Mouse (Mus musculus) MEL-GATA-1-ER (cell line): ENCODE results near the gene Gm17660.

Experiments
- DNase-seq: peaks from one replicate; pipeline ENCODE4 v3.0.0-alpha.2; 2012; ENCODE audit warnings: low read depth; ENCODE audit errors: extremely low read depth

Gm17660 gene

DNA sequence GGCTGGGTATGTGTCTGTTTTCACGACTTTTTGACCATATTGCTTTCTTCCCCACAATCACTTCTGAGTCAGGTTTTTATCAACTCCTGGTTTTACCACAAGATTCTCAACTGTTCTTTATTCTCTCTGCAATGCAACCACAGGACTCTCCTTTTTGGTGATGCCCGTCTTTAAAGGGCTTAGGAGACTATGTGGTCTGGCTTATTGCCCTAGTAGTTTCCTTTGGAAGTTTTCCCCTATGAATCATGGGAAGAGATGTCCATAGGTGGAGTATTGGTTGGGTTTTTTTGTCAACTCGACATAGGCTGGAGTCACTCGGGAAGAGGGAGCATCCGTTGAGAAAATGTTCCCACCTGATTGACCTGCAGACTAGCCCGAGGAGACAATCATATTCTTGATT, 3.3 kb upstream of the Gm17660 start:
- DNase-seq, result no peak

DNA sequence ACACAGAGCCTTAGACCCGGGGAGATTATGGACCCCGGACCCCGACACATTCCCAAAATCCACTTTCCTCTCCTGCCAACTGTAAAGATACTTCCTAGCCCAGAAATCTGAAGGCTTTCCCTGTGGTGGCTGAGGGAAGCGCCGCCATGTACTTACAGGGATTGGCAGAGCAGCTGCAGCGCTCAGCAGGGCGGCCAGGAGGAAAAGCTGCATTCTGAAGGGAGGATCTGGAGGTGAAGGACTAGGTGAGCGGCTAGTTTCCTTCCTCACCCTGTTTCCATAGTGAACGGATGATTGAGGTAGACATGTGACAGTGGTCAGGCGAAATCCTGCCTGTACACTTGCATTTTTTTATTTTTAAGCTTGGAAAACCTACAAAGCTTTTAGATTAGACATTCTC, 1.0 kb downstream of the Gm17660 start:
- DNase-seq, result no peak

GRCm38 (mm10) chr5:104074388-104074787, 3.0 kb downstream of the Gm17660 start:
- DNase-seq, result no peak

GRCm38 (mm10) chr5:104073602-104074001, 3.8 kb downstream of the Gm17660 start:
- no peak for DNase-seq

- DNase-seq, result no peak
Measured at GRCm38 (mm10) chr5:104072272-104072886, 5.0 kb downstream of the Gm17660 start.

DNA sequence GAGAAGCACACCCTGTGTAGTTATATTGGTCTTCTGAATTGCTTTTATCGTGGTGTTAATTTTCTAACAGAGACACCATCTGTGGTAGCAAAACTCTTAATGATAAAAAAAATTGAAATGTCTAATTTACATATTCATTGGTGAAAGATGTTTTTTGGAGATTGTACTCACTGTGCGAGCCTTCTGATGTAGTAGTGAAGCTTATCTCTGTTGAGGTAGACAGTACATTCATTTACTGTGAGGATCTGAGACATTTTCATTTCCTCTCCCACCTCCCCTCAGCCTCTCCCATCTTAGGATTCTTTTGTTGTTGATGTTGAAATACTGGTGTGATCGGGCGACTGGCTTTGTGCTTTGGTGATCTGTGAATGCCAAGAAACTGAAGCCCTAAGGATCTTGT, 6.4 kb downstream of the Gm17660 start:
- no peak for DNase-seq

DNA sequence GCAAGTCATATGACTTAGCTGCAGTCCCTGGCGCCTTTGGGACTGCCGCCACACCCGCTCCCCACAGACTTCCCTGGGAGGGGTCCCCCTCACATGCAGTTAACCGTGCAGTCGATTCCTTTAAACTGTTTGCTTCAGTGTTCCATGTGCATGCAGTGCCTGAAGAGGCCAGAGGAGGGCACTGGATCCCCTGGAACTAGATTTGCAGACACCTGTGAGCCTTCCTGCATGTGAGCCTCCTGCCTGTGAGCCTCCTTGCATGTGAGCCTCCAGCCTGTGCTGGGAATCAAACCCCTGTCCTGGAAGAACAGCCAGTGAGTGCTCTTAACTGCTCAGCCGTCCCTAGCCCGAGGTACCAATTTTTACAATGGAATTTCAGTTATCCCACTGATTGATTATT, 8.7 kb downstream of the Gm17660 start:
- no peak for DNase-seq

DNA sequence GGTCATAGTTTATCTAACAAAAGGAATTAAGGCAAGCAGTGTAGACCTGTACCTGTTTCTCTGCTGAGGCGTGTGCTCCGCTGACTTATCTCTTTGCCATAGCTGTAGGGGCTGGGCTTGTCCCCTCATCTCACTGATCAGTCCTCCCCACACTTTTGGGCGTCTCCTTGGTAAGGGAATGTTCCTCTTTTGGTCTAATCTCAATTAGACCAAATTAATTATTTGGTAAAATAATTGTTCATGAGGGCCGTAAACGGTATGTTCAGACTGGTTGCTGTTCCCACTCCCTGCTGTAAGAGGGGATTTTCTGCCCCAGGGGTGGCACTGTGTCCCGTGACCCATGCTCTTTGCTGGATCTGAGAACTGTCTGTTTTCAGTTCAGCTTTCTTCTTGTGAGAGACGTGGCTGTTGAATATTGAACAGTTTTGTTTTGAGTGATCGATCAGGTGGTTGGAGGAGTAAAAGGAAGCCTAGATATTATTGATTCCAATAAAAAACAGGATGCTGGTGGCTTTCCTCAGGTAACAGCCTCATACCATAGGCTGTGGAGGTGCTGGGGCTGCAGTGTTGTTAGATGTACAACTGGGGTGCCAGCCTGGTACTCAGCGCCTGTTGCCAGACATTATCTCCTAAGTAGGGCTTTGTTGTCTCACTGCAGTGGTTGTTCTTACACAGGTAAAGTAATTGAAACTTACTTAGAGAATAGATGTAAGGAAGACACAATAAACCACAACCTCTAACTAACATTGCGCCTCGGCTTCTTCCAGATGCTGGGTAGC, 14.4 kb downstream of the Gm17660 start:
- DNase-seq, result peak; percentile 58

DNA sequence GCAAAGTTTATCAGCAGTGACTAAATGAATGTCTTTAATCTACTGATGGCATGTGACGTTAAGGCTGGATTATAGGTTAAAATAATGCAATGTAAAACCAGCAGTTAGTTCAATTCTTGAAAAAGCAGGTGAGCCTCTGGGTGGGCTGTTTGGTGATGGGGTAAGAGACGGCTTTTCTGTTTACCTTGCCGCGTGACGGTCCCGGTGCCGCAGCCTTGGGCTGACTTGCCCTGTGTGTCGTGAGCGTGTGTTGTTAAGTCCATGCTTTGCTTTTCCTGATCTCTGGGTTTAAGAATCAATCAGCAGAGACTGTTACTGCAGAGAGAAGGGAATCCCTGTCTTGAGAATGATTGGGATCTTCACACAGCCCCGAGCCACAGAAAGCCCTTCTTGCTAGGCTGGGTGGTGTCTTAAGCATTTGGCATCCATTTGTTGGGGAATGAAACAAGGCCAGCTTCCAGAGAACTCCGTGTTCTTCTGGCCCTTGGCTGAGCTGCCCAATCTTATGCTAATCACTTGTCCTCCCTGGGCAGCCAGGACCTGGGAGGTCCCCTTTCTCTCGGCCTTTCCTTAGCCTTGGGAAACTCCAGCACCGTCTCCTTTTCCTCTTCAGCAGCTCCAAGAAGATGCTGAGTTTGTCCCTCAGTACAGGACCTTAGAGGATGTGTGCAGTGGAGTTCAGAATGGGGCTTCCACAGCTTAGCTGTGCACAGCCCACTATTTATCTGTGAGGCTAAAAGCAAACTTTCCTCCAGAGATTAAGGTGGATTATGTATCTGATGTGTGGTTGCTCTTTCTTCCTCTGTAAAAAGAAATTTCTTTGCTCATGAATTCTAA, 15.3 kb downstream of the Gm17660 start:
- DNase-seq, result no peak

- no peak for DNase-seq
Measured at GRCm38 (mm10) chr5:104060429-104060828, 17.0 kb downstream of the Gm17660 start.

DNA sequence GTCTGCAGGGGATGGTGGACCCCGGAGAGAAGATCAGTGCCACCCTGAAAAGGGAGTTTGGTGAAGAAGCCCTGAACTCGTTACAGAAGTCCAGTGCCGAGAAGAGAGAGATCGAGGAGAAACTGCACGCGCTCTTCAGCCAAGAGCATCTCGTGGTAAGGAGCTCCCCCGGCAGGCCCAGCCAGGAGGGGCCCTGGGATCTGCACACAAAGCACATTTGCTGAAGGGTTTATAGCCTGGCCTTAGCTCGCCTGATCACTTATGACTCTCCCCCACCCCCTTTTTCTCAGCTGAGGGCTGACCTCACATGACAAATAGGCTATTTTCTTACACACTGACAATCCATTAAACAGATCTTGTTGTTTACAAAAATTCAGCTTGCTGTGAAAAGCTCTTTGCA, 17.8 kb downstream of the Gm17660 start:
- no peak for DNase-seq

GRCm38 (mm10) chr5:104058021-104058420, 19.4 kb downstream of the Gm17660 start:
- DNase-seq, result no peak

DNA sequence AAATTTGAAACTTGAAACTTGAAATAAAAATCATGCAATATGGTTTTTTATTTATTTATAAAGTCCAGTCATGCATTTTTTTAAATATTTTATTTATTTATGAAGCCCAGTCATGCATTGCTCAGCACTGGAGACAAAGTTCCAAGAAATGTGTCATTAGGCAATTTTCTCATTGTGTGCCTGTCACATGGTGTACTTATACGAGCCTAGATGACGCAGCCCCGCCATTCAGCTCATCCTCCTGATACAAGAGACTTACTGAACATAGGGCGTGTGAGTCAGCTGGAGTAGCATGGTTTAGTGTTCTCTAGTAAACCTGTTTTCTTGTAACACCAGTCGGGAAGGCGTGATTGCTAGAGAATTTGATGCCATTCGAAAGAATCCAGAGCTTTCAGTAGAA, 21.1 kb downstream of the Gm17660 start:
- DNase-seq, result no peak

DNA sequence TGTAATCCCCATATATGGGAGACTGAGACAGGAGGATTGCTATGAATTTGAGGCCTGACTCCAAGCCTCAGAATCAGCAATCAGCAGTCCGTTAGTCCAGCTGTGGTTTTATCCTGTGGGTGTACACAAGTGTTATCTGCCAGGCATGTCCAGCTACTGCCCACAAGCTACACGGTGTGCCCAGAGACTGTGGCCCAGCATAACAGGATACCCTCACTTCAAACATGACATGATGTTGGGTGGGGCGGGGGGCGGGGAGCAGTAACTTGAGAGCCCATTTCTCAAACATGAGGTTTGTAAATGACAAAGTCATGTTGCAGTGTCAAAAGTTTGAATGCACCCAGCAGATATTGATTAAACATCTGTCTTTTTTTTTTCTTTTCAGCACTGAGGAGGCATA, 21.6 kb downstream of the Gm17660 start:
- DNase-seq, result no peak

DNA sequence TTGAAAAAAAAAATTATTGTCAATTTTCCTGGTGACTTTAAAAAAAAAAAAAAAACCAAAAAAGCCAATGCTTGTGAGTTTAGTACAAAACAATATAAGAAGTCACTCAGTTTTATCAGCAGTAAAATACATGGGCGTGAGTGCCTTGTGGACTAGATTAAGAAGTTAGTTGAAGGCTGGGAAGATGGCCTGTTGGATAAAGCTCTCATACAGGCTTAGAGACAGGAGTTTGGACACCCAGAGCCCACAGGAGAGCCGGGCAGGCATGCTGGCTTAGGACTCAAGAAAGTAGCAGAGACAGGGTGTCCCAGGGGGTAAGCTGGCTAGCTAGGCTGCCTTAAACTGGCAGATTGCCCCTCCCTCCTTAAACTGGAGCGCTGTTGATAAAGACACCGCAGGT, 22.5 kb downstream of the Gm17660 start:
- no peak for DNase-seq

DNA sequence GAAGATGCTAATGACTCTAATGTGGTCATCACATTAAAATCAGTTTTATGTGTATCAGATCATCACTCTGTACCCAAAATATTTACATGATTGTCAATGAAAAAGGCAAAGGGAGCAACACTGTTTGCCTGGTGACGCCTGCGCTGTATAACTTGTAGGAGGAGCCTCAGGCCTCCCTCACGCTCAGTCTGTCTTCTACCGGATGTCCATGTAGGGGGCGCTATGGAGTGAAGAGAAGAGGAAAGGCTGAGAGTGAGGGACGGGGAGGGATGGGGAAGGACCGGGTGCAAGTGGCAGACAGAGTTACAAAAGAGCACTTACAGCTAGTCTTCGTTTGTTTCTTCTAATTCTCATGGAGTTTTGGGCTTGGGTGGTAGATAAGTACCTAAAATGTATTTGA, 24.5 kb downstream of the Gm17660 start:
- no peak for DNase-seq

- DNase-seq, result no peak
Measured at GRCm38 (mm10) chr5:104048139-104048538, 29.3 kb downstream of the Gm17660 start.

GRCm38 (mm10) chr5:104047200-104048105, 30.0 kb downstream of the Gm17660 start:
- peak; percentile 41 for DNase-seq

GRCm38 (mm10) chr5:104046256-104047199, 30.9 kb downstream of the Gm17660 start, which contains the start of gene Nudt9:
Gene Nudt9 (plus strand): TSS chr5:104046306.
- peak; percentile 95 for DNase-seq

DNA sequence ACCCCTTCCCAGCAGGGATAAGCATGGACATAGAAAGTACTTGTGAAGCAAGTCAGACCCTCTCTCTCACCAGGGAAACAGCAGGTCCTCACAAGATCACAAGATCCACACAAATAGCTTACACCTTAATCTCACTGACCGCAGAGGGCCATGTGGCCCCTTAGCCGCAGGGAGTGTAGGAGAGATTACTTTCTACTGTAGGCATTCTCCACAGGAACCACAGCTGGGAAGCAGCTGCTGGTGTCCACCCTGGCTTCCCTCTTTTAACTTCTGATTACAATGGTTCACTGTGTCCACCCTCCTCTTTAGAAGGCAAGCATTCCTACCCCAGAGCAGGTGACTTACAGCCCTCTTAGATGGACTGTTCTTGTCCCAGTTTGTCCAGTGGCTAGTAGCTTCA, 33.7 kb downstream of the Gm17660 start:
- peak; percentile 38 for DNase-seq
